Mouse (Mus musculus) induced T-regulatory cell, adult 2 months (primary cell): ENCODE data around the gene Rflna.
A peak's percentile ranks its signal among the peaks of the same experiment; 100 is the strongest.

Experiments
- DNase-seq: peaks from one replicate; pipeline ENCODE4 v3.0.0-alpha.2; 2012; ENCODE audit warnings: low read depth

The Rflna gene

DNA sequence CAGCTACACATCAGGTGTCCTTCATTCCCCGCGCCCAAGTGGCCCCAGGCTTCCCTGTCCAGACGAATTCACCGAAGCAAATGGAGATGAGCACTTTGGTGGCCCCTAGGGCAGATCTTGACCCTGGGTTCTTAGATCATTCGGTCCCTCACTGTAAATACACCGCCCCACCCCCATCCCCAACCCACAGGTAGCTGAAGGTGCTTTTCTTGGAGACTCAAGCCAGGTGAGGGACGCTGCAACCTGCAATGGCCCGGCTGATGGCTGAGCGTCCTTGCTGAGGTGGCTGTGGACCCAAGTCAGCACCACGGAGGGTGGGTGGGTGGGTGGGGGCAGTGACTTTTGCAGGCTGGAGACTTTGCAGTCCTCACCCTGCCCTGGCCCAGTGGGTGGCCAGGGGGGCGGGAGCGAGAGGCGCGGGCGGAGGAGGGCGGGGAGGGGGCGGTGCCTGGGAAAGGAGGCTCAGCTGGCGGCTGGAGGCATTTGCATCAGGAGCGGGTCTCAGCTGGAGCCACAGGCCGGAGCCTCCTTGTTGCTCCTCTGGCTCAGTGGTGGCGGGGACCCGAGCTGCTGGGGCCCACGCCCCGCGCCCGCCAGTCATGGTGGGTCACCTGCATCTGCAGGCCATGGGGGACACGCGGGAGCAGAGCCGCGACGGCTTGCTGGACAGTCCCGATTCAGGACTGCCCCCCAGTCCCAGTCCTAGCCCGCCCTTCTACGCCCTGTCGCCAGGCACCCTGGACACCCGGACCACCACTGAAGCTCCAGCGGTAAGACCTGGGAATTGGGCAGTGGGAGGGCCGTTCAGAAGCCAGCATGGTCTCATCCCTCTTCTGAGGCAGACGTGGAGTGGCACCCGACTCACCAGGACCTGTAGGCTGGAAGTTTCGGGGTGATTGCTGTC lies at the start of gene Rflna:
Gene Rflna (plus strand): TSS at position 253 of the 904 bp plus-strand sequence.
- DNase-seq: no peak

DNA sequence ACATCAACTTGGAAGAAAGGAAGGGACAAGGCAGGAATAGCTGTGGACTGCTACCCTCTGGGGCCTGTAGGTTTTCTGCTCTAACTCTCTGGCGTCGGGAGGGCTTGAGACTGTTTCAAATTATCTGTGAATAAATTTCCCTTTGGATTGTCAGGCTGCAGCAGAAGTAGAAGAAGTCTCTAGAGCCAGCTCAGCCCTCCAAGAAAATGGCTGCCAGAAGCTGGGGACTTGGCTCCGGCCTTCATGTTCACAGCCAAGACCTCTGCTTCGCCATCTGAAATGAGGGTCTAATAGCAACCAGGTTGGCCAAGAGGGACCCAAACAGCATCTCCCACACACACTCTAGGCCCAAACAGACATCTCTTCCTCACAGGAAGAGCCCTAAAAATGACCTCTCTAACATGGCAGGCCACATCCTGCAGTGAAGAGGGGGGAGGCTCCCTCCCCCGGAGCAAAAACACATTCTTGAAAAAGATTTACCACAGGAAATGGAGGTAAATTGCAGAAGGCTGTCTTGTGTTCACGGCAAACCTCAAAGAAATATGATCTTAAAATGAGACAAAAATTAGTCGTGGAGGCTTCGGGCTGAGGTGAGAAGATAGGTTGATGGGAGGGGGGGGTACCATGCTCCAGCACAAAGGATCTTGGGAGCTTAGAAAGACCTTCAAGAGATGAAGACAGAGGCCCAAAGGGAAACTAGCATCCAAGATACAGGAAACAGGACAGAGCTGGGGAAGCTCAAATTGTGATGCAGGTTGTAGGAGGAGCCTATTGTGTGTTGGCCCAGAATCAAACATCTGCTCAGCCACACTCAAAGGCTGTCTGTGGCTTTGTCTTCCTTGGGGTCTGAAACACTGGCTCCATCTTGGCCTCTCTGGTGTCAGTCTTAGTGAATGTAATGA lies 48.4 kb upstream of the Rflna start:
- peak; percentile 87 for DNase-seq

DNA sequence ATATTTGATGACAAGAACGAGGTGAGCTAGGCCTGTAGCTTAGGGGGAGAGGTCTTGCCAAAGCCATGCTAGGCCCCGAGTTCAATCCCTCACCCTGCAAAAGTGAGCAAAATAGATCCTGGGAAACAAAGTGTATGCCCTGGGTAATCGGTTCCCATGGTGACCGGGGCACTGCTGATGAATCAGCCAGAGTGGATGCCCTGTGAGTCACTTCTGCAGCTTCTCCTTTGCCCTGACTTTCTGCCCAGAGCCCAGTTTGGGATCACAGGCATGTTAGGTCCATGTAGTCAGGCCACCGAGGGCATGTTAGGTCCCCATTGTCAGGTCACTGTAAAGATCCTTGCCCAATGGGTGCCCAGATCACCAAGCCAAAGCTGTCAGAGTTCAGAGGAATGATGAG lies 45.5 kb upstream of the Rflna start:
- DNase-seq: no peak

DNA sequence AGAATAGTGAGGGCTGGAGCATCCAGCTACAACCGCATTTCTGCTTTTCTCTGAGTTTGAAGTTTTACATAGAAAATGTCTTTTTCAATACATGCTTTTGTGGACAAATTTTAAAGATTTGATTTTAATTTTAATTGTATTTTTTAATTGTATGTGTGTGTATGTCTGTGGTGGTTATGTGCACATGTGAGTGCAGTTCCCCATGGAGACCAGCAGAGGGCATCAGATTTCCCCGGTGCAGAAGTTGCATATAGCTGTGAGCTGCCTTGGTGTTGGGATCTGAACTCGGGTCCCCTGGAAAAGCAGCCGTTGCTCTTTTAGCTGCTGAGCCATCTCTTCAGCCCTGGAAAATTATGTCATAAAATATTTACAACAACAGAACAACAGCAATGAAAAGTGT lies 43.9 kb upstream of the Rflna start:
- DNase-seq: no peak

DNA sequence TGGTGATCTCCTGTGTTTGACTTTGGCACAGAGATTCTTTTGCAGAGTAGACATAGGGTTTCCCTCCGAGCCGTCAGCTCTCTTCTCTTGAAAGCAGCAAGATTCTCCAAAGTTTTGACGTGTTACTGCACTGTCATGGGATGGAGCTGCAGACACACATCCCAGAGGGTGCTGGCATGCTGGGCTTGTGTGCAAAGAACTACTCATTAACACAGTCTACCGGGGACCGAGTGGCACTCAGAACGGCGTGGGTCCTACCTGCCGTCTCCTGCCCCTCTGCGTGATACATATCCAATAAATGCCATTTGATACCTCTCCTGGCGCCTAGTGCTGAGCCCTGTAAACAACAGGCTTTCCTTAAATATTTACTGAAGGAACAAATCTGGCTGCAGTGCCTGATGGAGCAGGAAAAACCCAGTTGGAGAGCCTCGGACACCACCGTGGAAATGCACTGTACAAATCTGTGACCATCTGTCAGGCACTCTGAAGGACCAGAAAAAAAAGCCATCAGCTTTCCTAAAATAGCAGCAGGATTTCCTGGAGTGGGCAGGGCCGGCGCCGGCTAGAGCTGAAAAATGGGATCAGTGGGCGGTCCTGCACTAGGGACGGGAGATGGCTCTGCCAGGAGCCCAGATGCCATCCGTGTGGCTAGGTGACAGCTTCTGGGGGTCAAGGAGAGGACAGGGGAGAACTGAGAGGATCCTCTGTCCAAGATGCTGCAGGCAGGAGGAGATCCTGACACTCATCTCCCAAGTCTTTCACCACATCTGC lies 42.7 kb upstream of the Rflna start:
- no peak for DNase-seq

DNA sequence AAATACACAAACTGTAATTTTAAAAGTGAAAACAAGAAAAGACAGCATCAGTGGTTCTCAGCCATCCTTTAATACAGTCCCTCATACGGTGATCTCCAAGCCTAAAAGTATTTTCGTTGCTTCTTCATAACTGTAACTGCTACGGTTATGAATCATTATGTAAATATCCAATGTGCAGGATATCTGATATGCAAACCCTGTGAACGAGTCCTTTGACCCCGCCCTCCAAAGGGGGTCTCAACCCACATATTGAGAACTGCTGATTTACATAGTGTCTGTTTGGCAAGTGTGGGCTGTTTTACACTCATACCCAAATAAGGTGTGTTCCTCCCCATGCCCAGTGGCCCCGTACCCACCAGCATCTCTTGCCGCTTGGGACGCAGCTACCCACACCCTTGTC lies 41.6 kb upstream of the Rflna start:
- peak; percentile 61 for DNase-seq

DNA sequence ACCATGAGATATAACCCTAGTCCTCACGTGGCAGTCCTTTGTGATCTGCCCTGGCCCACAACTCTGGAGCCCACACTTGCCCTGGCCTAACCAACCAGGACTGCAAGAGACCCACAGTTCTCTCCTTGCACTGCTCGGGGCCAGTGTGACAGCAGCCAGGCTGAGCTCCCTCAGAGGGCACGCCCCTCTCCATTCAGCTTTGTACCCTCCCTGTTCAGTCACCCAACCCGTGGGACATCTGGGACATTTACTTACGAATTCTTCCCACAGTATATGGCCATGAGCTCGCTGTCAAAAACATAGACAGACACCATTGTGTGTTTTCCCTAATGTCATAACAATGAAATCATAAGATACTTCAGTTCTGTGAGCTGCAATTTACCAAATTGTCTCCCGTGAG lies 40.3 kb upstream of the Rflna start:
- no peak for DNase-seq

DNA sequence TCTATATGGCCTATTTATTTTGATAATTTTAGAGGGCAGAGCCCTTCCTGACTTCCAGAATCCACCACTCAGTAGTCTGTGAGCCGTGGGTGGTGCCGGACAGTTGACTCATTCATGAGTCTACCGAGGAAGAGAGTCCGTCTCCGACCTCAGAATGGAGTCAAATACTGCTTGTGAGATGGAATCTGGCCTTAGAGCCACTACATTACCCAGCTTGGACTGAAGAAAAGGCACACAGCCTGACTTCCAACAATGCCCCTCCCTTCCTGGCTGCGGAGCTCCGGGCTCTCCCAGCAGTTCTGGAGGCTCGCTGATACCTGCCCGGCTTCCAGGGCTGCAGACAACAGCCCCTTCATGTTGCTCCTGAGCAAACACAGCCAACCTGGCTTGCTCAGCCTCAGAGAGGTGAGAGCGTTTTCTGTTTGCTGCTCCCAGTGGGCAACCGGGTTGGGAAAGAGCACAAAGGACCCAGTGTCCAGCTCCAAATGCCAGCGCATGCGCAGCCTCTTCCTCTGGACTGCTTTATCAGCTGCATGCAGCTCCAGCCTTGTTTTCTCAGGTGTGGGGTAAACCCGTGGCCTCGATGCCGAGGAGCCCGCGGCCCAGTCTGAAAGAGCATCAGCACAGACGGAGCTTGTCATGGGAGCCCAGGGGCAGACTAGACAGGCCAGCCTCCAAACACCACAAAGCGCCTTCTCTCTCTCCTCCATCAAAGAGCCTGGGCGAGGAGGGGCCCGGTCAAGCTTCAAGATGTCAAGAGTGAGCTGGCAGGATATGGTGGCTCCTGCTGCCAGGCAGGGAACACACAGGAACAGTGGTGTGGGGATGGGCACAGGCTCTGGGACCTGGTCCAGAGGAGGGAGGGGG lies 39.0 kb upstream of the Rflna start:
- DNase-seq: no peak

DNA sequence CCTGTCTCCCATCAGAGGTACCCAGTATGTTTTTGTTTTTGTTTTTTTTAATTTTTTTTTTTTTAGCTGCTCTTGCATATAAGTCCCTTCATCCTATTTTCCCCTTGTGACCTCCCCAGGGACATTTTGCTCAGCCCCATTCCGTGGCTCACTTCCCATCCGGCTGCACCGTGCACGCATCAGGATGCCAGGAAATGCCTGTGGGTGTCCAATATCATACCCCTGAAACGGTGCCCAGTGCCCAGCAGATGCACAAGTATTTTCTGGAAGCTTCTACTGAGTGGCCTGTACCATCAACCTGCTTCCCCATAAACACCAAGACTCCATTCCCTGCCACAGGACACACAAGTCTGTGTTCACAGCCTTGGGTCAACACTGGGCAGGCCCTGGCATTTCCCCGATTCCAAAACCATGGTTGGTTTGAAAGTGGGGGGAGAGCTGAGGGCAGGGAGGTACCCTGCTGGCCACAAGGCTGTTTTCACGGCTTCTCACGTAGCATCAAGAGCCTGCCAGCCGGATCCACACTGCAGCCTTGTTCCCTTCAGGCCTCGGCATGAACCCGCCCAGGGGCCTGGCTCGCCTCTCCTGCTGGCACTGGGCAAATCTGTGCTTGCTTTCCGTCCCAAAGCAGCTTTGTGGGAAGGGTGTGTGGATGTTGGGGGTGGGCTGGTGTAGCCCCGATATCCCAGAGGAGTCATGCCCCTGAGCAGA lies 36.2 kb upstream of the Rflna start:
- DNase-seq: no peak

DNA sequence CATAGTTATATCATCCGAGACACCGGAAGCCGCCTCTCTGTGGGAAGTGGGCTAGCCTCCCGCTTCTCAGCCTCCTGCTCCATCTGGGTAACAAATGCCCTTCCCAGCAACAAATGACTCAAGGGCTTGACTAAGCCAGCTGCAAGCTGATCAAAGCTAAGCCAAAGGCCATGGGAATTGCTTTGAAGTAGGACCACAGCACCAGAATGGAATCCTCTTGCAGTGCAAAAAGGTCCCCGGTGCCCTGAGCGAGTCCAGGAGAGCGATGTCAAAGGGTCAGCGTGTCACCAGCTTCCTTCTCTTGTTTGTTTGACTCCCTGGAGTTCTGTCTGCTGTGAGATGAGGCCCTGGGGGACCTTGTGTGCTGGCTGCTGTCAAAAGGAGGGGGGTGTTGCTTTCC lies 33.2 kb upstream of the Rflna start:
- DNase-seq: no peak

DNA sequence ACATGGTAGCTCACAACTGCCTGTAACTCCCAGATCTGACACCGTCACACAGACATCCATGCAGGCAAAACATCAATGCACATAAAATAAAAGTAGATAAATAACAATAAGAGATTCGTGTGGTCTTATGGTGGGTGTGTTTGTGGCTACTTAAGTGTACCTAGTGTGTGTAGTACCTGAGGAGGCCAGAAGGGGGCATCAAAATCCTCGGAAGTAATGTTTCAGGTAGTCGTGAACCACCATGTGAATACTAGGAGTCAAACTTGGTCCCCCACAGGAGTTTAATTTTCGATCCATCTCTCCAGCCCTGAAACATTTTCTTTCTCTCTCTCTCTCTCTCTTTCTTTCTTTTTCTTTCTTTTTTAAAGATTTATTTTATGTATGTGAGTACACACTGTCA lies 16.8 kb upstream of the Rflna start:
- peak; percentile 46 for DNase-seq

DNA sequence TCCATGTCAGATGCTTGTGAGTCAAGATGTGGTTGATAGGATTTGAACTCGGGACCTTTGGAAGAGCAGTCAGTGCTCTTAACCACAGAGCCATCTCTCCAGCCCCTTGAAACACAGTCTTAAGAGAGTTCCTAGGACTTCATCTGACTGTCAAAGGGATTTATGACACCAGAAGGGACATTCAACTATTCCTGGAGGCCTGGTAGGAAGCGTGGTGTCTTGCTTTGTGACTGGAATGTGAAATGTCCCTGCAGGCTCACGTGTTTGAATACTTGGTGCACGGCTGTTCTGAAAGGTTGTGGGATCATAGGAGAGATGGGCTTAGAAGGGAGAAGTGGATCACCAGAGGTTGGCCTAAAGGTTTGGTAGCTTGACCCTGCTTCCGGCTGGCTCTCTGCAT lies 16.4 kb upstream of the Rflna start:
- DNase-seq: no peak

DNA sequence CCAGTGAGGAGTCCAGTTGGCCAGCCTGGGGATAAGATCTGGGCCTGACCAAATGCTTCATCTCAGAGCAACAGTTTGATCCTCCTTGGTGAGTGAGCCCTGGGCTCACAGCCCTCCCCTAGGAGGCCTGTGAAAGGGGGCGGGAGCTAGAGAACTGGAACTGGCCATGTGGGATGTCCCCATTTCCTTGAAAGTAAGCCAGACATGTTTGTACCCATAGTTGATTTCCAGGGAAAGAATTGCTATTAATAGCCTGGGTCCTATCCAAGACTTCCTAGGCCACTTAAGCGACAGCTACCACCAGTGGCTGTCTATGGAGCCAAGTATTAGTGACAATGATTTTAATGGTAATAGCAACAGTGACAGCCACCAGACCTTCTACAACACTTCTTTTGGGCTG lies 13.3 kb upstream of the Rflna start:
- DNase-seq: no peak

DNA sequence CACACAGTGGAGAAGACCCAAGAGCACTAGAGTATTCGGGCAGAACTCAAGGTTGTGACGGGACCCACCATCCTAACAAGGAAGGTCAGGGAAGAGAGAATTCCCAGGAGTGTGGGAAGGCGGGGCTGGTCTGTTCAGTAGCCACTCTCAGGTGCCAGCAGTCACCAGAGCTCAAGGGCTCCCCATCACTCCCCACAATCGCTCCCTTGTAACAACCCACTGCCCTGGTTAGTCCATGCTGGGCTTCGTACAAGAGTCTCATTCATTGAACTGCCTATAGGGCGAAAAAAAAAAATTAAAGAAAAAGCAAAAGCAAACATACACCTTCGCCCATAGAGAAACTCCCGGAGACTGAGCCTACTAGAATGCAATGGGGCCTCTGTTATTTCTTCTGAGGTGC lies 10.7 kb upstream of the Rflna start:
- no peak for DNase-seq

DNA sequence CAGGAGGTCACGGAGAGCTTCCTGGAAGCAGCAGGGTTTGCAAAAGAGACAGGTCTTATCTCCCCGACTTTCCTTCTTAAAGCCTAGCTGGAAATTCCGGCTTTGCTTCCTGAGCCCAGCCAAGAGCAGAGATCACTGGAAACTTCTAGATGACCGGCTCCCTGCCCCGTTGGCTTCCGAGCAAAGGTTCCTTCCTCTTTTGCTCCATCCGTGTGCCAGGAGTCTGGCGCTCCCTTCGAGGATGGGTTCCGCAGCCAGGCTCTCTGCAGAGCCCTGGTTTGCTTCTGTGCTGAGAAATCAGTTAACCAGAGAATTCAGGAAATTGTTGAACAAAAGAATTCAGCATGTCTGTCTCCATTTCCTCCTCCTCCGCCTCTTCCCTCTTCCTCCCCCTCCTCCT lies 10.1 kb upstream of the Rflna start:
- DNase-seq: no peak

DNA sequence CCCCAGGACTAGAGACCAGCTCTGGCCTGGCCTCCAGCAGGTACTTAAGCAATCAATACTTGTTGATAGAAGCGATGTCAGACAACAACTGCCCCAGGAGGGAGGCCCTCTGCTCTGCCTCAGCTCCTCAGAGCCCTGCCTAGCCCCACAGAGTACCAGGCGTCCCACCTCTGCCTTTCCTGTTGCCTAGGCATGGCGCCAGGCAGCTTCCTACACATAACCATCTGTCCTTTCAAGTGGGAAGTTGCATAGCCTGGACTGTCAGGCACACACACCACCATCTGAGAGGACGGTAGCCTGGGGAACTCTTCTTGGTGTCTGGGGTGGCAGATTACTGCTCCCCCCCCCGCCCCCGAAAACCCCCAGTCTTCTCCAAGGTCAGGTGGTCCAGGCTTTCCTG lies 6.2 kb upstream of the Rflna start:
- DNase-seq: no peak

DNA sequence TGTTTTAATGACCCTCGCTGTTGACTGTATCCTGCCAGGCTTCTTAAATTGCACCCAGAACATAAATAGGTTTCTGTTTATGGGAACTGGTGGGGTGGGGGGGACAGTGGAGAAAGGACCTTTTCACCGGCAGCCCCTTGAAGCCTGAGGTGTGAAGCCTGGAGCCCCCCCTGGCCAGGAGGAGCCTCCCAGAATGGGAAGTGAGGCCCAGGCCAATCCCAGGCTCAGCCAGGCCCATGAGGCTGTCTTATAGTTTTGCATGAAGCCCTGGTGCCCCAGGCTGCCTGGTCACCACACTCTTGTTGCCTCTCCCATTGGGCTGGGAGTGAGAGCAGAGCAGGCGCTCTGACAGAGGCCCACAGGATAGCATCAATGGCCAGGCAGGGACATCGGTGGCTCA lies 5.1 kb upstream of the Rflna start:
- DNase-seq: no peak

DNA sequence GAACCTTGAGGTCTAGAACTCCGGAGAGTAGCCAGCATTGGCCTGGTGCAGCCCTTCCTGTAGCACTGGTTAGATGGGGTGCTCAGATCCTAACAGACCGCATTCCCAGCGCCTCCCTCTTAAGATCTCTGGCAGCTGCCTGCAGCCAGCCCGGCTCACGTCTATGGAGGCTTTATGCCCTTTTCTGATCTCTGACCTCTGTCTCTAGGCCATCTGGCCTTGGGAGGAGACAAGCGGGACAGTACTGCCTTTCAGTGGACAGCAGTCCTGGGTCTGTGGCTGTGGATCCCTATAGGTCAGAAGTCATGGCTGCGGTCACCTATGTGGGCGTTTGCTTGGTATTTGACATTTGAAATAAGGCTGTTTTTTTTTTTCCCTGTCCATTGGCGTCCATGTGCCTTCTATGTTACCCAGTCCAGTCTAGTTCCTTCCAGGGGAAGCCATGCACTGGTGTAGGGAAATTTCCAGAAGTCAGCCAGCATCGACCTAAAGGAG lies 2.2 kb upstream of the Rflna start:
- no peak for DNase-seq

DNA sequence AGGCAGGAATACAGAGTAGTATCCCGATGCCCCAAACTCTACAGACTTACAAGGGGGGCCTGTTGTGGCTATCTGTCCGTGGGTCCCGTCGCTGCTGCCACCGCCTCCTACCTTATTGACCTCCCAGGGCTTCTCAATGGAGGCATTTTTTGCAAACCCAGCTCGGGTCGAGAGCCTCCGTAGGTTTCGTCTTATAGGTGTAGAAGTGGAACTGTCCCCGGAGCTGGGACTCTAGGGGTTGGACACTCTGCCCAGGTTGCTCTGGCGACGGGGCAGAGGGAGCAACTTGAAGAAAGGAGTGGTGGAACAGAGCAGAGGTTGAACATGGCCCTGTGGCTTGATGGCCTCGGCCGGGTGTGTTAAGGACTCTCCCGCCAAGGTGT lies 843 bp downstream of the Rflna start:
- no peak for DNase-seq

DNA sequence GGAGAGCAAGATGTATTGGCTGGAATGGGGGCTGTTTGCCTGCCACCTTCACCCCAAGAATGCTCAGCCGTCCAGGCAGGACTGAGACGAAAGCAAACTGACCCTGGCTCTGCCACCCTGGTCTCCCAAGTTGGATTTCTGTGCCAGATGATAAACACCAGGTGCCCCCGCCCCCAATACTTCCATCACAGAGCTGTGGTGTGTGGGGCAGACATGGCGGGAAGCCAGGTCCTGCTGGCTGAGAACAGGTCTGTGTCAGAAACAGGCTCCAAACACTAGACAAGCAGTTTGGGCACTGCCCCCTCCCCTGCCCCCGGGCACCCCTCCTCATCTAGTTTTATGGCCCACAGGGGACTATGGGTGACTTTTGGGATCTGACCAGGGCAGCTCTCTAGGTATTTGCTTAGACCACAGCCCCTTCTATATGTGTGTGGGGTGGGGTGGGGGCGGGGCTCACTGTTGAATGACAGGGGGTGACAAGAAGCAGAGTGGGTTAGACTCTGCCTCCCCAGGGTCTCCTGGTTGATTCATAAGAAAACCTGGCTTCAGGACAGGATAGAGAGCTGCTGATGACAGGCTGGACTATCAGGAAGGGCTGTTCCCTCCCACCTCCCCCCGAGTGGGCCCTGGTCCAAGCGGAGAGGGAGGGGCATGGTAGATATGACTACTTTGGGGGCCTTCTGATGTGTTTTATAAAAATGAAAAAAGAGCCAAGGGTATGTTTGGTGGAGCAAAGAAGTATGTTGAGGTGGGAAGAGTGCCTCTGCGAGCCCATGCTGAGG lies 3.0 kb downstream of the Rflna start:
- DNase-seq: no peak
